Mouse (Mus musculus): Measurements from ENCODE around the gene Bcorl1. TPM values are rescaled to one million over a fixed set of nuclear protein-coding genes. Genes with fewer than 3 reads are reported as not detected.

Bcorl1 gene
- polyA plus RNA-seq, 1 experiment: 3.7 TPM

DNA sequence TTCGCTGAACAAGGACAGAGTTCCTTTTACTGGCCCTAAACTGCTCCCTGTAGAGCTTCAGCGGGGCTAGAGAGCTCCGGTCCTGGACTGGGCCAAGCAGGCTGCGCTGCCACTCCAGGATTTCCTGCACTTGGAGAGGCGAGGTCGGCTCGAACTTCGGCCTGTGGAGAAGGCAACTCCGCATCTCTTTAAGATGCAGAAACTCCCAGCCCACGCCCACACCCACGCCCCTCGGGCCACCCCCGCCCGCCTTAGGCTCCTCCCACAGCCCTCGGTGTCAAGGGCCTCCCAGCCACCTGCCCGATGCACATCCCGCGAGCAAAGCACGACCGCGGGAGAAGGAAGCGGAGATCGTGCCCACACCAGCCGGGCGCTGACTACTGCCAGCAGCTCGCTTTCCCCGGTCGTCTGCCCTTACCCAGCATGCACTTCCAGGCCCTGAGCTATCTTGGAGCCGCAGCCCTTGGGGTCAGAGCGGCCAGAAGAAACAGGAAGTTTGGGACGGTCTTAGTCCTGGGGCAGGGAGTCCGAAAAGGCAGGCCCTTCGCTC, 26.6 kb upstream of the Bcorl1 start:
- H3K27me3 ChIP-seq (ENCODE audit: control insufficient read depth, insufficient read depth, insufficient read length): no peaks in the 10 kb centered on the region
- no peak overlapping the region for H3K4me3 ChIP-seq (ENCODE audit: insufficient read depth, poor library complexity, severe bottlenecking)
- no peaks in the 10 kb centered on the region for H3K79me2 ChIP-seq (ENCODE audit: control insufficient read depth, insufficient read depth)
- no peak for TF ChIP-seq FOSL1 (IDR thresholded peaks at IDR 0.05; ENCODE audit: insufficient read depth, low read length, poor library complexity, severe bottlenecking)
- TF ChIP-seq CTCF (IDR thresholded peaks at IDR 0.05; ENCODE audit: control insufficient read depth, insufficient read depth, insufficient read length): no peak
- TF ChIP-seq CEBPB (IDR thresholded peaks at IDR 0.05; ENCODE audit: low read depth): no peak
- no peak for TF ChIP-seq MYOG (IDR thresholded peaks at IDR 0.05; ENCODE audit: control insufficient read depth, extremely low read depth, insufficient read length)
- TF ChIP-seq MAX (IDR thresholded peaks at IDR 0.05): no peak
- no peak for TF ChIP-seq MYOD1 (IDR thresholded peaks at IDR 0.05; ENCODE audit: control insufficient read depth, insufficient read length, low read depth)
- no peak for TF ChIP-seq USF1 (IDR thresholded peaks at IDR 0.05; ENCODE audit: low read depth)
- no peaks in the 10 kb centered on the region for H3K36me3 ChIP-seq (ENCODE audit: control insufficient read depth, insufficient read depth)
- no peak overlapping the region for H3ac ChIP-seq (ENCODE audit: control insufficient read depth, insufficient read length, low read depth)
- no peaks in the 10 kb centered on the region for H3K79me3 ChIP-seq (ENCODE audit: low read depth)

DNA sequence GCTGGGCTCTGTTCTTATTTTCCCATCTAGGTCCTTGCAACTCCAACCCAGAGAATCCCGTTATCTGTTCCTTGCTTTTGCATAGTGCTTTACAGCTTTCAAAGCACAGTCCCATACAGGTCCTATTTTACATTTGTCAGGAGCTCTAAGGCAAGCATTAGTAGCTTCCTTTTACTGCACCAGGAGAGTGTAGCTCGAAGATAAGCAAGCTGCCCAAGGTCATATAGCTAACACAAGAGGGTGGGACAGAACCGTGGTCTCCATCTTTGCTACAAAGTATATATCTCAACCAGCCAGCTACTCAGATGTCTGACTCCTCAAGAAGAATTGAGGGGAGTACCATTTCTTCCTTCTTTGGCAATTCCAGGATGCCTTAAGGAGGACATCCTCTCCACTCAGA, 23.7 kb upstream of the Bcorl1 start:
- TF ChIP-seq CEBPB (IDR thresholded peaks at IDR 0.05; ENCODE audit: low read depth): no peak
- TF ChIP-seq MYOD1 (IDR thresholded peaks at IDR 0.05; ENCODE audit: control insufficient read depth, insufficient read length, low read depth): no peak
- Histone ChIP-seq H3K79me3 (ENCODE audit: low read depth) (no peaks in the 10 kb centered on the region), H3K79me2 (ENCODE audit: control insufficient read depth, insufficient read depth) (no peaks in the 10 kb centered on the region), H3K27me3 (ENCODE audit: control insufficient read depth, insufficient read depth, insufficient read length) (no peaks in the 10 kb centered on the region), H3K4me3 (ENCODE audit: insufficient read depth, poor library complexity, severe bottlenecking) (no peak overlapping the region), H3K36me3 (ENCODE audit: control insufficient read depth, insufficient read depth) (no peaks in the 10 kb centered on the region), H3ac (ENCODE audit: control insufficient read depth, insufficient read length, low read depth) (no peak overlapping the region)

- Histone ChIP-seq H3K79me3 (ENCODE audit: low read depth) (no peaks in the 10 kb centered on the region), H3K79me2 (ENCODE audit: control insufficient read depth, insufficient read depth) (no peaks in the 10 kb centered on the region), H3K4me3 (ENCODE audit: insufficient read depth, poor library complexity, severe bottlenecking) (no peak overlapping the region), H3K27me3 (ENCODE audit: control insufficient read depth, insufficient read depth, insufficient read length) (no peaks in the 10 kb centered on the region), H3K36me3 (ENCODE audit: control insufficient read depth, insufficient read depth) (no peaks in the 10 kb centered on the region), H3ac (ENCODE audit: control insufficient read depth, insufficient read length, low read depth) (no peak overlapping the region)
- TF ChIP-seq MYOD1 (IDR thresholded peaks at IDR 0.05; ENCODE audit: control insufficient read depth, insufficient read length, low read depth) (no peak), MYOG (IDR thresholded peaks at IDR 0.05; ENCODE audit: control insufficient read depth, extremely low read depth, insufficient read length) (no peak), CTCF (IDR thresholded peaks at IDR 0.05; ENCODE audit: control insufficient read depth, insufficient read depth, insufficient read length) (no peak), FOSL1 (IDR thresholded peaks at IDR 0.05; ENCODE audit: insufficient read depth, low read length, poor library complexity, severe bottlenecking) (no peak), MAX (IDR thresholded peaks at IDR 0.05) (no peak), USF1 (IDR thresholded peaks at IDR 0.05; ENCODE audit: low read depth) (no peak)
Measured at GRCm38 (mm10) chrX:48318194-48318593, 23.0 kb upstream of the Bcorl1 start.

DNA sequence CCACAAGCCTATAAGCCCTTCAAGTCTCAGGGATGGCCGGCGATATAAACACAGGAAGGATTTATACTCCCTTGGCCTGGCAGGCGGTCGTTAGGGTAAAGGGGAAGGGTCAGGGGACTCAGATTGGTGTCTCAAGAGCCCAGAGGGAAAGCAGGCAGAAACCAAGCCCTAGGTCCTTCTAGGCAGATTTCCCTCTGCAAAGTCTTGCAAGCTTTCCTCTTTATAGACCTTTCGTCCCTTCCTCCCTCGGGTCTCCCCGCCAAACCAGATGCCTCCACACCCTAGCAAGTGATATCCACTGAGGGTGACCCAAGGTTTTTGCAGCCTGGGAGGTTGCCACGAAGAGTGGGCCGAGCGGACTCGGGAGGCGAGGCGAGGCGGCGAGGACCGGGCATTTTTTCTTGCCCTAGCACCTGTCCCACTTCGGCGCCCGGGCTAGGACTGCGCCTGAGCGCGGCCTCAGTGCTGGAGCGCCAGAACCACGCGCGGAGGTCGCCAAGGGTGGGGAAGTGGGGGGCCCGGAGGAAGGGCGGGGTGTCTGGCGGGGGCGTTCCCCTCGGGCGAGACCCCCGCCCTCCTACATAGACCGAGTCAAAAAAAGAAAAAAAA, 613 bp upstream of the Bcorl1 start:
- TF ChIP-seq CEBPB (IDR thresholded peaks at IDR 0.05; ENCODE audit: low read depth) (no peak), CTCF (IDR thresholded peaks at IDR 0.05; ENCODE audit: control insufficient read depth, insufficient read depth, insufficient read length) (no peak), MYOD1 (IDR thresholded peaks at IDR 0.05; ENCODE audit: control insufficient read depth, insufficient read length, low read depth) (no peak), FOSL1 (IDR thresholded peaks at IDR 0.05; ENCODE audit: insufficient read depth, low read length, poor library complexity, severe bottlenecking) (no peak), MAX (IDR thresholded peaks at IDR 0.05) (no peak), MYOG (IDR thresholded peaks at IDR 0.05; ENCODE audit: control insufficient read depth, extremely low read depth, insufficient read length) (no peak)
- Histone ChIP-seq H3K36me3 (ENCODE audit: control insufficient read depth, insufficient read depth) (no peaks in the 10 kb centered on the region), H3K79me3 (ENCODE audit: low read depth) (no peaks in the 10 kb centered on the region), H3K79me2 (ENCODE audit: control insufficient read depth, insufficient read depth) (no peaks in the 10 kb centered on the region), H3ac (ENCODE audit: control insufficient read depth, insufficient read length, low read depth) (no peak overlapping the region), H3K4me3 (ENCODE audit: insufficient read depth, poor library complexity, severe bottlenecking) (peak overlapping the region; percentile 2), H3K27me3 (ENCODE audit: control insufficient read depth, insufficient read depth, insufficient read length) (no peaks in the 10 kb centered on the region)

DNA sequence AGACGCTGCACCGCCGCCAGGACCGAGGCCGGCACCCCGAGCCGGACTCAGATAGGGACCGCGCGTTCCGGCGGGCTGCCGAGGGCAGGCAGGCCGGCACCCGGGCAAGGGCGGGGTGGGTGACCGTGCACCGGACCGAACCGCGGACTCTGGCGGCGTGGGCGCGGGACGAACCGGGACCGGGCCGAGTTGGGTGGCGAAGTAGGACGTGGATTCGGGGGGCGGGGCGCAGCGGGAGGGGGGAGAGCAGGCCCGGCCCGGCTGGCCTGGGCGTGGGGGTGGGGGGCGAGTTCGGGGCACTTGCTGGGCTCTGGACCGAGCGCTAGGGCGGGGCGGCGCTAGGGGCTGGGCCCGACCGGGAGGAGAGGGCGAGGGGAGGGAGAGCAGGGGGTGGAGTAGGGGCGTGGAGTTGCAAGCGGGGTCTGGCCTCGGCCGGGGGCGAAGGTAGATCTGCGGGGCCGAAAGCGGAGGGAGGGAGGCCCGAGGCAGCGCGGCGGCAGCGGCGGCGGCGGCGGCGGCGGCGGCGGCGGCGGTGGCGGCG, 533 bp downstream of the Bcorl1 start:
- peaks cover 2% of the 10 kb centered on the region for H3K79me3 ChIP-seq (ENCODE audit: low read depth)
- H3K79me2 ChIP-seq (ENCODE audit: control insufficient read depth, insufficient read depth): no peaks in the 10 kb centered on the region
- peak overlapping the region; percentile 66 for H3ac ChIP-seq (ENCODE audit: control insufficient read depth, insufficient read length, low read depth)
- no peak for TF ChIP-seq CTCF (IDR thresholded peaks at IDR 0.05; ENCODE audit: control insufficient read depth, insufficient read depth, insufficient read length)
- no peak for TF ChIP-seq MYOG (IDR thresholded peaks at IDR 0.05; ENCODE audit: control insufficient read depth, extremely low read depth, insufficient read length)
- TF ChIP-seq CEBPB (IDR thresholded peaks at IDR 0.05; ENCODE audit: low read depth): no peak
- TF ChIP-seq MAX (IDR thresholded peaks at IDR 0.05): no peak
- no peak for TF ChIP-seq USF1 (IDR thresholded peaks at IDR 0.05; ENCODE audit: low read depth)
- no peak for TF ChIP-seq FOSL1 (IDR thresholded peaks at IDR 0.05; ENCODE audit: insufficient read depth, low read length, poor library complexity, severe bottlenecking)
- TF ChIP-seq MYOD1 (IDR thresholded peaks at IDR 0.05; ENCODE audit: control insufficient read depth, insufficient read length, low read depth): no peak
- H3K27me3 ChIP-seq (ENCODE audit: control insufficient read depth, insufficient read depth, insufficient read length): no peaks in the 10 kb centered on the region
- H3K4me3 ChIP-seq (ENCODE audit: insufficient read depth, poor library complexity, severe bottlenecking): peak overlapping the region; percentile 29
- H3K36me3 ChIP-seq (ENCODE audit: control insufficient read depth, insufficient read depth): no peaks in the 10 kb centered on the region

DNA sequence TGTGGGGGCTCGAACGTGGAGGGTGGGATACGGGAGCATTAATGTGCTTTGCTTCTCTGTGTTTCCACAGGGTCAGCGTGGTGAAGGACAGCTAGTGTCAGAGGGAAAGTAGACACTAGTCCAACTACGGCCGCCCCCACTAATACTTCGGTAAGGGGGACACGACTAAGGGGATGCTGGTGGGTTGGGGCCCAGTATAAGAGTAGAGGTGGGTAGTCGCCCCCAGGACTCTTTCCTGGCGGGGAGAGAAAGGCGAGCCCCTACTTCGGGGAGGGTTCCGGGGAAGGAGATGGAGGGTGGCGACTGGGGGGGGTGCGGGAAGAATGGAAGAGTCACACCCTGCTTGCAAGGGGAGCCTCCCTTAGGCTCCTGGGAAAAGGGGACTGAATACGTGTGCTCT, 1.6 kb downstream of the Bcorl1 start:
- Histone ChIP-seq H3K79me3 (ENCODE audit: low read depth) (peaks cover 2% of the 10 kb centered on the region), H3K79me2 (ENCODE audit: control insufficient read depth, insufficient read depth) (no peaks in the 10 kb centered on the region), H3K36me3 (ENCODE audit: control insufficient read depth, insufficient read depth) (no peaks in the 10 kb centered on the region), H3ac (ENCODE audit: control insufficient read depth, insufficient read length, low read depth) (no peak overlapping the region), H3K27me3 (ENCODE audit: control insufficient read depth, insufficient read depth, insufficient read length) (no peaks in the 10 kb centered on the region), H3K4me3 (ENCODE audit: insufficient read depth, poor library complexity, severe bottlenecking) (peak overlapping the region; percentile 43)
- TF ChIP-seq FOSL1 (IDR thresholded peaks at IDR 0.05; ENCODE audit: insufficient read depth, low read length, poor library complexity, severe bottlenecking) (no peak), CTCF (IDR thresholded peaks at IDR 0.05; ENCODE audit: control insufficient read depth, insufficient read depth, insufficient read length) (no peak), MYOG (IDR thresholded peaks at IDR 0.05; ENCODE audit: control insufficient read depth, extremely low read depth, insufficient read length) (no peak), USF1 (IDR thresholded peaks at IDR 0.05; ENCODE audit: low read depth) (no peak), MYOD1 (IDR thresholded peaks at IDR 0.05; ENCODE audit: control insufficient read depth, insufficient read length, low read depth) (no peak), MAX (IDR thresholded peaks at IDR 0.05) (no peak), CEBPB (IDR thresholded peaks at IDR 0.05; ENCODE audit: low read depth) (no peak)

Data from C2C12 (cell line).